Mouse (Mus musculus) kidney, postnatal 14 days (tissue): Measurements from ENCODE around the gene Gm17606.
A peak's percentile ranks its signal among the peaks of the same experiment; 100 is the strongest.
"Not testable (repeated sequence)": the region's sequence is repeated elsewhere in the genome, so short reads cannot be mapped to it uniquely, and the experiment has no call there.

Experiments used
- DNase-seq: peaks from one replicate; pipeline ENCODE4 v3.0.0; 2022; ENCODE audit warnings: mixed read lengths

The Gm17606 gene

GRCm38 (mm10) chr14:54640946-54641304, at the start of gene Gm17606:
Gm17606 (plus strand) TSS chr14:54640952.
- DNase-seq: no peak

- DNase-seq: no peak
These were observed 49.7 kb upstream of the Gm17606 start for GRCm38 (mm10) chr14:54591056-54591455.

- peak; percentile 58 for DNase-seq
These were observed 48.3 kb upstream of the Gm17606 start for GRCm38 (mm10) chr14:54592319-54592934.

GRCm38 (mm10) chr14:54594055-54594454, 46.7 kb upstream of the Gm17606 start:
- no peak for DNase-seq

- DNase-seq: no peak
These were observed 45.9 kb upstream of the Gm17606 start for GRCm38 (mm10) chr14:54594631-54595414.

- no peak for DNase-seq
These were observed 43.7 kb upstream of the Gm17606 start for GRCm38 (mm10) chr14:54597084-54597483.

GRCm38 (mm10) chr14:54601601-54602000, 39.2 kb upstream of the Gm17606 start:
- DNase-seq: no peak

GRCm38 (mm10) chr14:54602613-54603012, 38.1 kb upstream of the Gm17606 start:
- DNase-seq: peak; percentile 14

GRCm38 (mm10) chr14:54603038-54603654, 37.6 kb upstream of the Gm17606 start:
- DNase-seq: peak; percentile 97

- no peak for DNase-seq
These were observed 37.1 kb upstream of the Gm17606 start for GRCm38 (mm10) chr14:54603686-54604085.

GRCm38 (mm10) chr14:54605752-54606321, 34.9 kb upstream of the Gm17606 start, which contains the start of gene 4931414P19Rik:
4931414P19Rik (minus strand) TSS chr14:54605993.
- peak; percentile 90 for DNase-seq

GRCm38 (mm10) chr14:54607226-54607625, 33.5 kb upstream of the Gm17606 start:
- DNase-seq: no peak

- no peak for DNase-seq
These were observed 31.5 kb upstream of the Gm17606 start for GRCm38 (mm10) chr14:54609245-54609644.

GRCm38 (mm10) chr14:54609962-54610361, 30.8 kb upstream of the Gm17606 start:
- DNase-seq: no peak

- no peak for DNase-seq
These were observed 30.1 kb upstream of the Gm17606 start for GRCm38 (mm10) chr14:54610648-54611047.

- not testable (repeated sequence) for DNase-seq
These were observed 26.6 kb upstream of the Gm17606 start for GRCm38 (mm10) chr14:54614130-54614529.

GRCm38 (mm10) chr14:54616226-54616825, 24.4 kb upstream of the Gm17606 start:
- DNase-seq: no peak

GRCm38 (mm10) chr14:54617152-54617896, 23.4 kb upstream of the Gm17606 start:
- no peak for DNase-seq

GRCm38 (mm10) chr14:54617897-54618365, 22.8 kb upstream of the Gm17606 start, which contains the start of gene Psmb5:
Psmb5 (minus strand) TSS chr14:54618022.
- peak; percentile 93 for DNase-seq

GRCm38 (mm10) chr14:54621133-54621532, 19.6 kb upstream of the Gm17606 start, which contains the start of gene Psmb11:
Psmb11 (plus strand) TSS chr14:54621433.
- DNase-seq: no peak

- DNase-seq: no peak
These were observed 17.4 kb upstream of the Gm17606 start for GRCm38 (mm10) chr14:54623334-54623733.

- no peak for DNase-seq
These were observed 15.8 kb upstream of the Gm17606 start for GRCm38 (mm10) chr14:54624976-54625375.
